Mouse (Mus musculus): ENCODE results near the gene Tcam1. TPM values are rescaled to one million over a fixed set of nuclear protein-coding genes. Genes with fewer than 3 reads are reported as not detected.

Gene Tcam1
- polyA plus RNA-seq, 1 experiment from 2014 or later = 0.07 TPM

DNA sequence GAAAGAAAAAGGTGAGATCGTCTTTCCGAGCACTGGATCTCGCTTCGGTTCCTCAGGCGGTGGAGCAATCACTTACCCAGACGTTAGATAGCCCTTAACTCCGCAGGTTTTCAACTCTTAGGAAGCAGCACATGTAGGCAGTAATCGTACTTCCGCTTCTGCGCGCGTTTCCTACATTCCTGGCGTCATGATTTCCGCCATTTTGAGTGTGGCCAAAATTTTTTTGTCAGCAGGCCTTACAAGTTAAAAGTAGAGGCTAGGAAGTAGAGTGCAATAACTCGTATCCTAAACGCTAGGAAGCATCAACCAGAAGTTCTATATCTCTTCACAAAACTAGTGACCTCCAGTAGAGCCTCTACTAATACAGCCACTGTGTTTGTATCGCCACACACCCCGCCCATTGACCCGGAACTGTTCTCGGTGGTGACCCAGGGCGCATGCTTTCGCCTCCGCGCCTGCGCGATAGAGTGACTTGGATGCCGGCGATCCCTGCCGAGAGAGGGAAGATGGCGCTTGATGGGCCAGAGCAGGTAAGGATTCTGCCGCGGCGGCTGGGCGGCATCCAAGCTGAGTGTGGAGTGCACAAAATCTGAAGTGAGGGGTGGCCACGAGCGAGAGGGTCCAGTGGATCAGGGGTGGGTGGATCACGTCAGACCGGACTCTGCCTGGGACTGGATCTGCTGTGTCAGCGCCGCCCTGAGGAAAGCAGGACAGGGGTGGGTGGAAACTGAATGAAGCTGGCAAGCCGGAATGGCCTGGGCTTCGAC, 20.6 kb upstream of the Tcam1 start, which contains the start of the genes Ftsj3 and Psmc5:
TSS of gene Ftsj3 (minus strand) at position 395 of the 767 bp plus-strand sequence.
TSS of gene Psmc5 (plus strand) at position 470 of the 767 bp plus-strand sequence.
- DNase-seq (ENCODE audit: low spot score) (peak; percentile 98), ATAC-seq (peak; percentile 98)
- peak within 1 kb of the TSS; percentile 69 for H3K27ac ChIP-seq (ENCODE audit: low read length)
- H3K9me3 ChIP-seq (ENCODE audit: low read length) = no peaks in the 10 kb centered on the region
- H3K4me2 ChIP-seq (replicated peaks; ENCODE audit: low read depth, low read length) = peak within 1 kb of the TSS; percentile 94
- TF ChIP-seq EP300 (IDR thresholded peaks at IDR 0.05) = no peak
- peak; percentile 66 for TF ChIP-seq CTCF (IDR thresholded peaks at IDR 0.05)
- H3K4me1 ChIP-seq (ENCODE audit: insufficient read depth, low read depth, low read length) = peaks cover 11% of the 10 kb centered on the region; the same call in 1 of the 2 replicates
- peaks cover 10% of the 10 kb centered on the region; the same call in 1 of the 2 replicates for H3K36me3 ChIP-seq (ENCODE audit: insufficient read depth, low read length)
- H3K27me3 ChIP-seq (replicated peaks; ENCODE audit: insufficient read depth, low read length) = no peaks in the 10 kb centered on the region
- H3K4me3 ChIP-seq (ENCODE audit: low read depth, low read length) = peak within 1 kb of the TSS; percentile 70
- H3K9ac ChIP-seq (replicated peaks; ENCODE audit: low read depth) = peak within 1 kb of the TSS; percentile 59
- WGBS = 1% methylated on average over 42 of the region's 42 CpGs

DNA sequence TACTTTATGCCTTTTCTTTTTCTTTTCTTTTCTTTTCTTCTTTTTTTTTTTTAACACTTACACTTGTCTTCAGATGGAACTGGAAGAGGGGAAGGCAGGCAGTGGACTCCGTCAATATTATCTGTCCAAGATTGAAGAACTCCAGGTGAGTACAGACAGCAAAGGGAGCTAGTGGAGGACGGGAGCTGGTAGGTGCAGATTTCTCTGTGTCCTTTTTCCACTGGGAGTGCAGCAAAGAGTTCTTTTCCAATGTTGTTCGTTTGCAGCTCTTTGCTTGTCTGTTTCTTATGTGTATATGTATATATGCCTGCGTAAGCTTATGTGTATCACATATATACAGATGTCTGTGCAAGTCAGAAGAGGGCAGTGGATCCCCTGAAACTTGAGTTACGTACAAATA, 19.7 kb upstream of the Tcam1 start:
- TF ChIP-seq EP300 (IDR thresholded peaks at IDR 0.05) = no peak
- TF ChIP-seq CTCF (IDR thresholded peaks at IDR 0.05) = no peak
- H3K4me1 ChIP-seq (ENCODE audit: insufficient read depth, low read depth, low read length) = peaks cover 11% of the 10 kb centered on the region; the same call in 1 of the 2 replicates
- no peak overlapping the region for H3K9ac ChIP-seq (replicated peaks; ENCODE audit: low read depth)
- peak overlapping the region; percentile 69; the same call in 1 of the 2 replicates for H3K27ac ChIP-seq (ENCODE audit: low read length)
- H3K9me3 ChIP-seq (ENCODE audit: low read length) = no peaks in the 10 kb centered on the region
- ATAC-seq (no peak), DNase-seq (ENCODE audit: low spot score) (no peak)
- peaks cover 9% of the 10 kb centered on the region; the same call in 1 of the 2 replicates for H3K36me3 ChIP-seq (ENCODE audit: insufficient read depth, low read length)
- WGBS = 51% methylated on average over 5 of the region's 5 CpGs
- H3K4me2 ChIP-seq (replicated peaks; ENCODE audit: low read depth, low read length) = peak overlapping the region; percentile 94
- H3K27me3 ChIP-seq (replicated peaks; ENCODE audit: insufficient read depth, low read length) = no peaks in the 10 kb centered on the region
- peak overlapping the region; percentile 70 for H3K4me3 ChIP-seq (ENCODE audit: low read depth, low read length)

DNA sequence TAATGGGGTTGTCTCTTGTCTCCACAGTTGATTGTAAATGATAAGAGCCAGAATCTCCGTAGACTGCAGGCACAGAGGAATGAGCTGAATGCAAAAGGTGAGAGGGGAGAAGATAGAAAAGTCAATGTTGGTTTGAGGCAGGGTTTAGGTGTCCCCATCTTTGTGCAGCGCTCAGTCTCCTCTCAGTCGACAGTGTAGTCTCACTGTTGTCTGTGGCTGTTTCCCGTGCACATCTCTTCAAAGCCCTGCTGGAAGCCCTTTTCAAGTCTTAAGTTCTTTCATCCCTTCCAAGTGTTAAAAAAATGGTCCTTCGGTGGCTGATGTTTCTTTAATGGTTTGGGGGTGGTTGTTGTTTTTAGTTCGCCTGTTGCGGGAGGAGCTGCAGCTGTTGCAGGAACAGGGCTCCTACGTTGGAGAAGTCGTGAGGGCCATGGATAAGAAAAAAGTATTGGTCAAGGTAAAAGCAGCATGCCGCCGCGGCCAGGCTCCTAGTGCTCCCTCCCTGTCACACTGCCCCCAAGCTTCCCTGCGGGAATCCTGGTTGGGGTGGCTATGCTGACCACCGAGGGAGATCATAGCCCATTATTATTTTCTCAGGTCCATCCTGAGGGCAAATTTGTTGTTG, 15.5 kb upstream of the Tcam1 start:
- Histone ChIP-seq H3K27me3 (replicated peaks; ENCODE audit: insufficient read depth, low read length) (no peaks in the 10 kb centered on the region), H3K9me3 (ENCODE audit: low read length) (no peaks in the 10 kb centered on the region), H3K27ac (ENCODE audit: low read length) (no peak overlapping the region), H3K4me1 (ENCODE audit: insufficient read depth, low read depth, low read length) (peaks cover 5% of the 10 kb centered on the region; the same call in 1 of the 2 replicates), H3K4me3 (ENCODE audit: low read depth, low read length) (no peak overlapping the region), H3K9ac (replicated peaks; ENCODE audit: low read depth) (no peak overlapping the region), H3K36me3 (ENCODE audit: insufficient read depth, low read length) (peaks cover 38% of the 10 kb centered on the region), H3K4me2 (replicated peaks; ENCODE audit: low read depth, low read length) (no peak overlapping the region)
- WGBS = 70% methylated on average over 14 of the region's 14 CpGs
- no peak for TF ChIP-seq CTCF (IDR thresholded peaks at IDR 0.05)
- TF ChIP-seq EP300 (IDR thresholded peaks at IDR 0.05) = no peak
- DNase-seq (ENCODE audit: low spot score) (peak; percentile 47), ATAC-seq (peak; percentile 13; the same call in 1 of the 2 replicates)

DNA sequence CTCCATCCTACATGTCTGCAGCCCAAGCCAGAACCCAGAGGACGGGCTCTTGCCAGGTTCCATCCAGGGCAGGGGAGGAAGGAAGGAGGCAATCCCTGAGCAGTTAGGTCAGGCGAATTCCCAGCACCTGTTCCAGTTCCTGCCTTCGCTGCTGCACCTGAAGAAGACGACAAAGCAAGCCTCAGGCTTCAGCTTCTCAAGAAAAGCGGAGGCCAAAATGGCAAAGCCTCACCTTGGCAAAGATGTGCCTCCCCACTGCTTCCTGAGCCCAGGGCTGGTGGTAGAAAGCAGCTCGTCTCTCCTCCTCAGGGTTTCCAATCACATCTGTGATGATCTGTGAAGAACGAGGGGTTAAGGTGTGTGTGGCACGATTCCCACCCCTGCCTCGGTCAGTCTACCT, 12.5 kb upstream of the Tcam1 start:
- Histone ChIP-seq H3K36me3 (ENCODE audit: insufficient read depth, low read length) (peaks cover 44% of the 10 kb centered on the region), H3K27ac (ENCODE audit: low read length) (no peak overlapping the region), H3K4me2 (replicated peaks; ENCODE audit: low read depth, low read length) (no peak overlapping the region), H3K4me1 (ENCODE audit: insufficient read depth, low read depth, low read length) (peaks cover 12% of the 10 kb centered on the region), H3K27me3 (replicated peaks; ENCODE audit: insufficient read depth, low read length) (no peaks in the 10 kb centered on the region), H3K9ac (replicated peaks; ENCODE audit: low read depth) (no peak overlapping the region), H3K9me3 (ENCODE audit: low read length) (no peaks in the 10 kb centered on the region), H3K4me3 (ENCODE audit: low read depth, low read length) (no peak overlapping the region)
- no peak for DNase-seq (ENCODE audit: low spot score)
- TF ChIP-seq CTCF (IDR thresholded peaks at IDR 0.05) (no peak), EP300 (IDR thresholded peaks at IDR 0.05) (no peak)
- no peak for ATAC-seq
- WGBS = 82% methylated on average over 9 of the region's 9 CpGs

DNA sequence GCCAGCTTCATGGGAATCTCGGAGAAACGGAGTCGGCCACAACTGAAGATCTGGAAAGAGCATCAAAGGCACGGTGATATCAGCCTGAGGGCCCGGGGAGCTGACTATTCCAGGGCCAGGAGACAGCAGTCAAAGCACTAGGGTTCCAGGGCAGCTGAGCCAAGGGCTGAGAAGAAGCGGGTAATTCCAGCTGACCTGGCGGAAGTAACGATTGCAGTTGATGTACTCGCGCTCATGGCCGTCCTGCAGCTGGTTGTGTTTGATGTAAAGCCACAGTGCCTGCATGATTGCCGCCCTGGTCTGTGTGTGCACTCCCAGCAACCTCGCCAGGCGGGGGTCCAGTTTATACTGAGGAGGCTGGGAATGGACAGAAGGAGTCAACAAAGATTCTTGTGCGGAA, 11.5 kb upstream of the Tcam1 start:
- Histone ChIP-seq H3K27ac (ENCODE audit: low read length) (no peak overlapping the region), H3K4me3 (ENCODE audit: low read depth, low read length) (no peak overlapping the region), H3K36me3 (ENCODE audit: insufficient read depth, low read length) (peaks cover 44% of the 10 kb centered on the region), H3K4me2 (replicated peaks; ENCODE audit: low read depth, low read length) (no peak overlapping the region), H3K9me3 (ENCODE audit: low read length) (no peaks in the 10 kb centered on the region), H3K27me3 (replicated peaks; ENCODE audit: insufficient read depth, low read length) (no peaks in the 10 kb centered on the region), H3K4me1 (ENCODE audit: insufficient read depth, low read depth, low read length) (peaks cover 16% of the 10 kb centered on the region), H3K9ac (replicated peaks; ENCODE audit: low read depth) (no peak overlapping the region)
- 86% methylated on average over 15 of the region's 15 CpGs for WGBS
- no peak for TF ChIP-seq CTCF (IDR thresholded peaks at IDR 0.05)
- no peak for TF ChIP-seq EP300 (IDR thresholded peaks at IDR 0.05)
- DNase-seq (ENCODE audit: low spot score) = no peak
- no peak for ATAC-seq

DNA sequence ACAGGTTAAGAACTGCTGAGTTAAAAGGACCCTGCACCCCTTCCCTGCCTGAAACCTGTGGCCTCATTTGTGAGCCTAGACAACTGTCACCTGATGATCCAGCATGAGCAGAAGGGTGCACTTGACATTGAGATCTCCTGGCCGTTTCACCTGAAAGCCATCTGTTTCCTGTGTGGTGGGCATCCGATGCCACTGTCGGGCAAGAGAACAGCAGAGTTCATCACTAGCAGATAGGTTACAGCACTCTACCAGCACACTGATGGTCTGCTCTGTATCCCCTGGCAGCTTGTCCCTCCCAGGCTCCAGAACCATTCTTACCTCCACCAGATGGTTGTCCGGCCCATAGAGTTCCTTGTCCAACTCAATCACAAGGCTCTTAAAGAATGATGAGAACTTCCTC, 10.9 kb upstream of the Tcam1 start:
- Histone ChIP-seq H3K4me1 (ENCODE audit: insufficient read depth, low read depth, low read length) (peaks cover 19% of the 10 kb centered on the region), H3K9me3 (ENCODE audit: low read length) (no peaks in the 10 kb centered on the region), H3K27me3 (replicated peaks; ENCODE audit: insufficient read depth, low read length) (no peaks in the 10 kb centered on the region), H3K9ac (replicated peaks; ENCODE audit: low read depth) (no peak overlapping the region), H3K4me3 (ENCODE audit: low read depth, low read length) (no peak overlapping the region), H3K4me2 (replicated peaks; ENCODE audit: low read depth, low read length) (no peak overlapping the region), H3K36me3 (ENCODE audit: insufficient read depth, low read length) (peaks cover 44% of the 10 kb centered on the region), H3K27ac (ENCODE audit: low read length) (no peak overlapping the region)
- no peak for TF ChIP-seq CTCF (IDR thresholded peaks at IDR 0.05)
- no peak for TF ChIP-seq EP300 (IDR thresholded peaks at IDR 0.05)
- 82% methylated on average over 4 of the region's 4 CpGs for WGBS
- DNase-seq (ENCODE audit: low spot score) = no peak
- ATAC-seq = no peak
